Mouse (Mus musculus): ENCODE data around the gene Serinc2.

Serinc2 gene

GRCm38 (mm10) chr4:130298877-130299628, 20.0 kb upstream of the Serinc2 start:
- in situ Hi-C loops (cut with MboI, MseI), result loop anchor here in 1 of 2 experiments (10.0 kb wide), 1 partner anchor 236 kb away; no protein-coding TSS in a partner anchor

GRCm38 (mm10) chr4:130297123-130297529, 18.1 kb upstream of the Serinc2 start:
- in situ Hi-C loops (cut with MboI, MseI), result loop anchor here in 1 of 2 experiments (10.0 kb wide), 1 partner anchor 238 kb away; no protein-coding TSS in a partner anchor

- in situ Hi-C loops (cut with MboI, MseI), result loop anchor here in 1 of 2 experiments (10.0 kb wide), 1 partner anchor 238 kb away; no protein-coding TSS in a partner anchor
Observed at GRCm38 (mm10) chr4:130296243-130296965, 17.4 kb upstream of the Serinc2 start.

GRCm38 (mm10) chr4:130295047-130295745, 16.2 kb upstream of the Serinc2 start:
- in situ Hi-C loops (cut with MboI, MseI), result loop anchor here in 1 of 2 experiments (10.0 kb wide), 1 partner anchor 240 kb away; no protein-coding TSS in a partner anchor

GRCm38 (mm10) chr4:130294513-130294912, 15.5 kb upstream of the Serinc2 start:
- in situ Hi-C loops (cut with MboI, MseI), result loop anchor here in 1 of 2 experiments (10.0 kb wide), 1 partner anchor 240 kb away; no protein-coding TSS in a partner anchor

- in situ Hi-C loops (cut with MboI, MseI), result loop anchor here in 1 of 2 experiments (10.0 kb wide), 1 partner anchor 243 kb away; no protein-coding TSS in a partner anchor
Observed at GRCm38 (mm10) chr4:130292271-130292670, 13.3 kb upstream of the Serinc2 start.

GRCm38 (mm10) chr4:130289824-130290223, 10.8 kb upstream of the Serinc2 start:
- in situ Hi-C loops (cut with MboI, MseI), result loop anchor here in 1 of 2 experiments (10.0 kb wide), 1 partner anchor 245 kb away; no protein-coding TSS in a partner anchor

GRCm38 (mm10) chr4:130286531-130286930, 7.5 kb upstream of the Serinc2 start:
- in situ Hi-C loops (cut with MboI, MseI), result no loop called here

- in situ Hi-C loops (cut with MboI, MseI), result no loop called here
Observed at GRCm38 (mm10) chr4:130283826-130284225, 4.8 kb upstream of the Serinc2 start.

GRCm38 (mm10) chr4:130282856-130283255, 3.9 kb upstream of the Serinc2 start:
- in situ Hi-C loops (cut with MboI, MseI), result no loop called here

- in situ Hi-C loops (cut with MboI, MseI), result loop anchor here in 1 of 2 experiments (10.0 kb wide), 1 partner anchor 358 kb away; no protein-coding TSS in a partner anchor
Observed at GRCm38 (mm10) chr4:130276573-130277176, 2.3 kb downstream of the Serinc2 start.

- in situ Hi-C loops (cut with MboI, MseI), result loop anchor here in 1 of 2 experiments (10.0 kb wide), 1 partner anchor 359 kb away; no protein-coding TSS in a partner anchor
Observed at GRCm38 (mm10) chr4:130275823-130276105, 3.2 kb downstream of the Serinc2 start.

- in situ Hi-C loops (cut with MboI, MseI), result loop anchor here in 1 of 2 experiments (10.0 kb wide), 1 partner anchor 360 kb away; no protein-coding TSS in a partner anchor
Observed at GRCm38 (mm10) chr4:130275016-130275822, 3.8 kb downstream of the Serinc2 start.

- in situ Hi-C loops (cut with MboI, MseI), result loop anchor here in 1 of 2 experiments (10.0 kb wide), 1 partner anchor 360 kb away; no protein-coding TSS in a partner anchor
Observed at GRCm38 (mm10) chr4:130274346-130275015, 4.5 kb downstream of the Serinc2 start.

GRCm38 (mm10) chr4:130273698-130274345, 5.2 kb downstream of the Serinc2 start:
- in situ Hi-C loops (cut with MboI, MseI), result loop anchor here in 1 of 2 experiments (10.0 kb wide), 1 partner anchor 361 kb away; no protein-coding TSS in a partner anchor

GRCm38 (mm10) chr4:130270611-130271347, 8.2 kb downstream of the Serinc2 start:
- in situ Hi-C loops (cut with MboI, MseI), result loop anchor here in 1 of 2 experiments (10.0 kb wide), 1 partner anchor 364 kb away; no protein-coding TSS in a partner anchor

- in situ Hi-C loops (cut with MboI, MseI), result loop anchor here in 1 of 2 experiments (10.0 kb wide), 1 partner anchor 365 kb away; no protein-coding TSS in a partner anchor
Observed at GRCm38 (mm10) chr4:130270089-130270488, 8.9 kb downstream of the Serinc2 start.

- in situ Hi-C loops (cut with MboI, MseI), result no loop called here
Observed at GRCm38 (mm10) chr4:130268736-130269135, 10.3 kb downstream of the Serinc2 start.

All from T-helper 17 cell (primary cell).